Mouse (Mus musculus) neural tube, embryonic 10.5 days (tissue): ENCODE results near the gene Gm20662.
A peak's percentile ranks its signal among the peaks of the same experiment; 100 is the strongest.

ENCODE experiments used
- DNase-seq: peaks from one replicate; pipeline ENCODE4 v3.0.0-alpha.2; 2017; ENCODE audit warnings: low spot score; ENCODE audit errors: extremely low spot score

Gene Gm20662

GRCm38 (mm10) chr9:108052885-108053664, 56.9 kb downstream of the Gm20662 start, which contains the start of gene Amigo3:
Gene Amigo3, plus strand, starts transcription at chr9:108053159.
- DNase-seq, result peak; percentile 93

DNA sequence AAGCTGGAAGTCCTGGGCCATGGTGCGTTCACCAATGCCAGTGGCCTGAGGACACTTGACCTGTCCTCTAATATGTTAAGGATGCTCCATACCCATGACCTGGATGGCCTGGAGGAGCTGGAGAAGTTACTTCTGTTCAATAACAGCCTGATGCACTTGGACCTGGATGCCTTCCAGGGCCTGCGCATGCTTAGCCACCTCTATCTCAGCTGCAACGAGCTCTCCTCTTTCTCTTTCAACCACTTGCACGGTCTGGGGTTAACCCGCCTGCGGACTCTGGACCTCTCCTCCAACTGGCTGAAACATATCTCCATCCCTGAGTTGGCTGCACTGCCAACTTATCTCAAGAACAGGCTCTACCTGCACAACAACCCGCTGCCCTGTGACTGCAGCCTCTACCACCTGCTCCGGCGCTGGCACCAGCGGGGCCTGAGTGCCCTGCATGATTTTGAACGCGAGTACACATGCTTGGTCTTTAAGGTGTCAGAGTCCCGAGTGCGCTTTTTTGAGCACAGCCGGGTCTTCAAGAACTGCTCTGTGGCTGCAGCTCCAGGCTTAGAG, 57.6 kb downstream of the Gm20662 start:
- no peak for DNase-seq

- no peak for DNase-seq
Observed at GRCm38 (mm10) chr9:108054331-108055040, 58.3 kb downstream of the Gm20662 start.

DNA sequence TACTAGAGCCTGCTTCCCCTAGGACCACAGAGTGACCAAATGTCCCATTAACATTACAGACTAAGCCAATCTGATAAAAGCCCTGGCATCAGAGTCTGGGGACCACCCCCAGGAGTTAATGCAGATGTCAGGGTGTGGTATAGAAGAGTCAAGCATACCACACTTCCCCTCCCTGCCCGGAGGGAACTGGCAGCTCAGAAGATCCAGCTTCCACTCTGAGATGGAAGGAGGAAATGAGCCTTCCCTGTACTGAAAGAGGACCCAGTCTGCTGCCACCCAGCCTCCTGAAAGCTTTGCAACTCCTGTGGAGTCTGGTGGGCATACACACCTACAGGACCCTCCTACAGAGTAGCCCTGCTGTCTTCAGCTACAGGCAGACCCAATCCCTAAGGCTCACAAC, 58.9 kb downstream of the Gm20662 start:
- no peak for DNase-seq

DNA sequence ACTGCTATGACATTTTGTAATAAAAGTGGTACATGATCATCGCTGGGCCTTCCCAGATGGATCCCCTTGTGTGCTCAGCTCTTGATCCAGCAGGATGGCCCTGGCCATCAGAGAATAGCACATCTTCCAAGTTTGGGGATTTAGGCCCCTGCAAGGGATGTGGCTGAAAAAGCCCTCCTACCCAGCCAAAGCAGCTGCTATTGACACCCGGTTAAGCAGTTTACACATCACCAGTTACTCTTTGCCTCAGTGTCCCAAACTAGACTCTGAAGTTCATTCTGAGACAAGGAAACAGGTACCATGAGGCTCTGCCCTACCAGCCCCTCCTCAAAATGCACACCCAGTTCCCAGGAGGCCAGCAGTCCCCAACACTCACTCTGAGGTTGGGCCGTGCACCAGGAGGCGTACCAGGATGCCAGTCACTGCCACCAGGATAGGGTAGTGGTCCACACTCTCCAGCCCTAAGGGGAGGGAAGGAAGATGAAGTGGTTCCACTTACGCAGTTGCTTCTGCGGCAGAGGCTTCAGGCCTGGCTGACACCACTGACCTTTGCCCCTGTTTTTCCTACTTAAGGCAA, 59.6 kb downstream of the Gm20662 start:
- DNase-seq, result no peak

- DNase-seq, result no peak
Observed at GRCm38 (mm10) chr9:108056361-108057261, 60.5 kb downstream of the Gm20662 start.

GRCm38 (mm10) chr9:108057262-108057562, 61.1 kb downstream of the Gm20662 start:
- no peak for DNase-seq

GRCm38 (mm10) chr9:108058291-108058690, 62.1 kb downstream of the Gm20662 start:
- DNase-seq, result no peak

GRCm38 (mm10) chr9:108062142-108062541, 66.0 kb downstream of the Gm20662 start:
- DNase-seq, result no peak

DNA sequence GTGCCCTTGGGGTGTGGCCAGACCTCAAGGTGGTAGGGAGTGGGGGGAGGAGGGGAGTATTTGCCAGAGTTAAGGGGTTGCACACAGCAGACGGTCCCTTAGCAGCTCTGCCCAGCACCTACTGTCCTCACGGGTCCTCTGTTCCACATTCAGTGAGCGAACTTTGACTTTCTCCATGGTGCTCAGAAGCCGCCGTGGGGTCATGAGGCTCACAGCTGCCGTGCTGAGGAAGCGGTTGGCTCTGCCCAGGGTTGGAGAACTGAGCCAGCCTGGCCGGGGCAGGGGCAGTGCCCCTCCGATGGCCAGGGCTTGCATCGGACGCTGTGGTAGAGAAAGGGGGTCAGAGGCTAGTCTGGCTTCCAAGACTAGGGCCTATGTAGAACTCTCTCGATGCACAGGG, 67.2 kb downstream of the Gm20662 start:
- no peak for DNase-seq

DNA sequence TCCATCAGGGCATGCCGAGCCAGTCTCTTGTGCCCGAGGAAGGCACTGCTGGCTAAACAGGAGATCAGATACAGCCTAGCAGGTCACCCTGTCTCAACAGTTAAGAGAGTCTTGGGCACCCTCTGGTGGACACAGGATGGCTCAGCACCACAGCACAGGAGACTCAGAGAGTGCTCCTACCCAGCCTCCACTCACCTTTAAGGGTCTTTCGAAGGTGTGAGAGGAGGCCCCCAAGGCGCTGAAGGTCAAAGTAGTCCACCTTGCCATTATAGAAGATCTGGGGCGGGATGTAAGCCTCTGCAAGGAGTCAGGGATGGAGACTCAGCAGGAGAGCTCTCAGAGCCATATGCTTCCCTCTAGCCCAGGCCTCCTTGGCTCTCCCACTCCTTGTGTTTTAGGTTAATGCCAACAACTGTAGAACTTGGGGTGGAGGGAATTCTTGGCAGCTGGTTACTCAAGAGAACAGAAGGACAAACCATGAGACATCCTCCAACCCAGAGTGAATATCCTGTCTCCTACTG, 69.4 kb downstream of the Gm20662 start:
- DNase-seq, result no peak

- no peak for DNase-seq
Observed at GRCm38 (mm10) chr9:108067199-108067598, 71.0 kb downstream of the Gm20662 start.

DNA sequence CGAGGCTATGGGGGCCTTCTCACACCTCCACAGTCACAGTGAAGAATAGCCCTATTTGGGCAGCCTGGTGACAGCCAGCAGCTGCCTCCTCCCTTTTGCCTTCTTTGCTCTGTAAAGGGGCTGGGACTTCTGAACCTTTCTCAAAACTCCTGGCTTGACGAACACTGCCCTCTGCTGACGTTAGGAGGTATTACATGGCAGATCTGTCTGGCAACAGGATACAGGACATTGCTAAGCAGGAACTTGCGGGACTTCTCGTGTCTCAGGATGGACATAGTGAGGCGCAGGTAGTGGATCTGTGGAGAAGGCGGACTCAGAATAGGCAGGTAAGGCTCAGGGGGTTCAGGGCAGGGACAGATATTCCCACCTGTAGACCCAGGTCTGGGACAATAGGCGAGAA, 71.8 kb downstream of the Gm20662 start:
- peak; percentile 92 for DNase-seq

GRCm38 (mm10) chr9:108069007-108069406, 72.9 kb downstream of the Gm20662 start:
- no peak for DNase-seq

GRCm38 (mm10) chr9:108069529-108069928, 73.4 kb downstream of the Gm20662 start:
- no peak for DNase-seq

DNA sequence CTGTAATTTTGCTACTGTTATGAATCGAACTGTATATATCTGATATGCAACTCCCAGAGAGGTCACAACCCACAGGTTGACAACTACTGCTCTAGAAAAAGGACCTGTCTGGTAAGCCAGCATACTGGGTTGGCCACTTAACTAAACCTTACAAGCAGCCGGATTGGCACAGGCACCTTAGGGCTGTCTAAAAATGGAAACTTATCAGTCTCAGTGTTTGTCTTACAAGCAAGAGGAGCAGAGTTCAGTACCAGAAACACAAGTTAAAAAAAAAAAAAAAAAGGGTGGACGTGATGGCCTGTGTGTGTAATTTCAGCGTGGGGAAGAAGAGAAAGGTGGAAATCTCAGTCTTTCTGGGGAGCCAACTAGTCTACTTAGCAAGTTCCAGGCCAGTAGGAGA, 75.7 kb downstream of the Gm20662 start:
- DNase-seq, result no peak

- DNase-seq, result no peak
Observed at GRCm38 (mm10) chr9:108072481-108072924, 76.4 kb downstream of the Gm20662 start.

DNA sequence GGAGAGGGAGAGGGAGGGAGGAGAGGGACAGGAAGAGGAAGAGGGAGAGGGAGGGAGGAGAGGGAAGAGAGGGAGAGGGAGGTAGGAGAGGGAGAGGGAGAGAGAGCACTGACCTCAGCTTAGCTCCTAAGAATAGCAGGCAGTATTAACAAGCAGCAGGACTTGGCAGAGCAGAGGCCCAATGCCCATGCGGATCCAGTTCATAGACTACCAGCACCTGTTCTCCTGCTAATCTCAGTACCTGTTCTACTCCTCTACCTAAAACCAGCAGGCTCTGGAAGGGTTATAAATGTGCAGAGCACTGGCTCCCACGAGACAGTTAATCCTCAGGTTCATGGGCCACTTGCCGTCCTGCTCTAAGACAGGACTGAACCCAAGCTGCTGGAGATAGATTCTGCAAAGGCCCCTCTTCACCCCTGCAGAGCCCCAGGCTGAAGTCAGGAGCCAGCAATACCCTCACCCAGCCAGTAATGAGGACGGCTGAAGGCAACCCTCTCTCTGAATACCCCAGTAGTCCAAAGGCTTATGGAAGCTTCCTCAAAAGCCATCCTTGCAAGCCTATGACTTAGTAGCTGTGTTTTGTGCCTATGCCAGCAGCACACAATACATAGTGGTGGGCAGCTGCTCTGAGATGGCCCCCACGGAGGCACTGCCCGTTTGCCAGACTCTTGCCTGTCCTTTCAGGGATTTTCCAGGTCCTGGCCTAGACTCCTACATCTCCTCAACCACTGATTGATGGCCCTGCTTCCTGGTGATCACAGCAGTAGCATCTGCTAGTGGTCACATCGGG, 77.2 kb downstream of the Gm20662 start:
- no peak for DNase-seq

GRCm38 (mm10) chr9:108080168-108080567, 84.0 kb downstream of the Gm20662 start, which contains the start of gene Mst1:
Gene Mst1, plus strand, starts transcription at chr9:108080436.
- DNase-seq, result no peak

- no peak for DNase-seq
Observed at GRCm38 (mm10) chr9:108082549-108082948, 86.4 kb downstream of the Gm20662 start.
